Mouse (Mus musculus) cortical plate, adult 2 months (tissue): Measurements from ENCODE around the gene Mfap1b.
"Not testable (repeated sequence)": the region's sequence is repeated elsewhere in the genome, so short reads cannot be mapped to it uniquely, and the experiment has no call there.

Source experiments
- CTCF ChIP-seq: fragments of 200-500 bp; IDR thresholded peaks from 2 replicates; pipeline ENCODE4 v1.5.1; 2011; ENCODE audit warnings: mild to moderate bottlenecking, control low read depth, low read length; ENCODE audit not compliant: insufficient read depth; ENCODE audit errors: extremely low read depth
- POLR2A ChIP-seq: fragments of 200-500 bp; IDR thresholded peaks from 2 replicates; pipeline ENCODE4 v1.6.1; 2011; ENCODE audit warnings: mild to moderate bottlenecking, low read length, control low read depth; ENCODE audit not compliant: insufficient read depth; ENCODE audit errors: extremely low read depth

- not testable (repeated sequence) for TF ChIP-seq POLR2A, CTCF
These were observed 4.9 kb downstream of the Mfap1b start for GRCm38 (mm10) chr2:121468982-121469381.
